Mouse (Mus musculus) liver, adult (tissue): ENCODE measurements around the gene Atp5f1.
A peak's percentile ranks its signal among the peaks of the same experiment; 100 is the strongest.

Experiments used
- GATA4 ChIP-seq: IDR thresholded peaks from 2 replicates; pipeline ENCODE4 v1.6.1; 2014; ENCODE audit warnings: mild to moderate bottlenecking, low read length; ENCODE audit not compliant: insufficient replicate concordance

The Atp5f1 gene

DNA sequence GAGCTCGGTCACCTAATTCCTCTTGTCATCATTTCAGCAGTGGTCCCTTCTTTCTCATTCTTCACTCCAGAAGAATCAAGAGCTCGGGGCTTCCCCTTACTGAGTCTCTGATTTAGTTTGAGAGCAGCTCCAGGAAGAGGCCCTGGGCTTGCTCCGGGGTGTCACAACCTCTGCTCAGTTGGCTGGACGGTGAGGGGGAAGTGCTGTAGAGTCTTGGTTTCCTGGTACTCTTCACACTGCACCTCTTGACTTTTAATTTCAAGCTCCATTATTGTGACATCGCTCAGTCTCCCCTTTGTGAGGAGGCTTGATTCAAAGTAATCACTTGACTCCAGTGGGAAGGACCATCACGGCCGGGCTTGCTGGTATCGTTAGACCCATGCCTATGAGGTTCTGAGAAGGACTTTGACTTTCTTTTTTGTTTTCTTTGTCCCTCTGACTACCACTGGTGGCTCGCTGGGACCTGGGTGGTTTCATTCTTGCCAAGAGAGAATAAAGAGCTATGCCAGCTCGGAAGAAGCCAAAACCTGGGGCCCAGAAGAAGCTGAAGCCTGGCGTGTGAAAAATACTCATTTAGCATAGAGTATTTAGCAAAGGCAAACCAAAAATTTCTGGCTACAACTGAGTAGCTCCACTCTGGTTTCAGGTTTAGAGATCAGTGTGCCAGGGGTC is 49.2 kb downstream of the Atp5f1 start:
- no peak for TF ChIP-seq GATA4

DNA sequence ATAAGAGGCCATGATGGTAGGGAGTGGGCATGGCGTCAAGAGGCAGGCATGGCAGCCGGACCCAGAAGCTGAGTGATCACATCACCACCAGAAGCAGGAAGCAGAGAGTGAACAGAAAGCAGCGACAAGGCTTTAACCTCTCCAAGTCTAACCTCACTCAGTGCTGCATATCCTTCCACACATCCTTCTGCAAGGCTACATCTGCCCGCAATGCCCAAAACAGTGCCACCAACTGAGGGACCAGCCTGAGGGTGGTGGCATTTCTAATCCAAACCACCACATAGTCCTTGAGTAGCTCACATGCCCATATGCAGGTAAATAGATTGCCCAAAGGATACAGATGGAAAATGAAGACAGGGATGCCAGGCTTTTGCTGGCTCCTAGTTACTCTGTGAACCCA is 50.9 kb downstream of the Atp5f1 start:
- TF ChIP-seq GATA4, result no peak

- no peak for TF ChIP-seq GATA4
Observed at GRCm38 (mm10) chr3:105907956-105908655, 51.8 kb downstream of the Atp5f1 start.

- TF ChIP-seq GATA4, result no peak
Observed at GRCm38 (mm10) chr3:105904721-105905120, 55.2 kb downstream of the Atp5f1 start.

- TF ChIP-seq GATA4, result no peak
Observed at GRCm38 (mm10) chr3:105904213-105904612, 55.7 kb downstream of the Atp5f1 start.

DNA sequence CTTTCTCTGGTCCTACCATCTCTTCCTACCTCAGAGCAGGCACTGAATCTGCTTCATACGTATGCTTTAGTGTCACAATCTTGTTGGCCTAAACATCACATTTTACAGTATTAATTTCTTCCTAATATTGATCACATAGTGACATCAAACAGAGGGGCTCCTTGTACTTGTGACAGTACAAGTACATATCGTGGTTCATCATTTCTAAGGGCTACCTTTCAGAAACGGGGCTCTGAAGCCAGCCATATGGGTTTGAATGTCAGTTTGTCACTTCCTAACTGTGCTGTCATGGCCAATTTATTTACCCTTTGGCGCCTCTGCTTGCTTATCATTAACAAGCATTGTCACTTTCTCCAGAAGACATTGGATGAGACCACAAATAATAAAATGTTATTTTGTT is 58.4 kb downstream of the Atp5f1 start:
- no peak for TF ChIP-seq GATA4

GRCm38 (mm10) chr3:105900716-105901115 is 59.2 kb downstream of the Atp5f1 start:
- no peak for TF ChIP-seq GATA4

DNA sequence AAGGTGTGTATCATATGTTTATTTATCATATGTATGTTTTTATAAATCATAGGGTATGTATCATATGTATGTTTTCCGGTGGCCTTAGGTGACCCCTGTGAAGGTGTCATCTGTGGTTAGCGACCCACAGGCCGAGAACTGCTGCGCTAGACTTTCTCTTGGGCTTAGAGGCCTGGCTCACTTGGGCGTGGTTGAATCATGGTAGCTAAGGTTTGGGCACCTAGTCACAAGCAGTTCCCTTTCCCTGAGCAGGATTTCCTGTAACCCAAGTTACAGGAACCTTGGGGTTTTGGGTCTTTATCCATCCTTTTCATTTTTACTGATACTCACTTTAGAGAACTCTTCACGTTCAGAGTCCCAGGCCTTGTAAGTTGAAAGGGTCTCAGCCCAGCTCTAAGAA is 59.6 kb downstream of the Atp5f1 start:
- no peak for TF ChIP-seq GATA4

GRCm38 (mm10) chr3:105899394-105900147 is 60.3 kb downstream of the Atp5f1 start:
- TF ChIP-seq GATA4, result no peak

GRCm38 (mm10) chr3:105898861-105899260 is 61.0 kb downstream of the Atp5f1 start:
- no peak for TF ChIP-seq GATA4

DNA sequence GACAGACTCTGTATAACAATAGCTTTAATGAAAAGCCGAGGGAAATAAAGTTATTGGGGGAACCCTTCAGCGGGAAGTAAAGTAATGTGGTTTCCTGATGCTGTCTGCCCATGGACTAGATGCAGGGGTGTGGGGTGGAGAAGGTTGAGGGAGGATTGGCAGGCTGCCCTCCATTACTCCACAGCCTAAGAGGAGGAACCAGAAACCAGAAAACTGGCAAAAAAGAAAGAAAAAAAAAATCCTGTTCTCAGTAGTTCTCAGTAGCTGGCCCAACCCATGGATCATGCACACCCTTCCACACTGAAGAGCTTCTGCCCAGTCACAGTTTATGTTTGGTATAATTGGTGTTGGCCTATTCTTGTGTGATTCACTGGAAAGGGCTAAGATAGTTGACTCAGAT is 61.6 kb downstream of the Atp5f1 start:
- no peak for TF ChIP-seq GATA4

GRCm38 (mm10) chr3:105896811-105897210 is 63.1 kb downstream of the Atp5f1 start:
- TF ChIP-seq GATA4, result no peak

DNA sequence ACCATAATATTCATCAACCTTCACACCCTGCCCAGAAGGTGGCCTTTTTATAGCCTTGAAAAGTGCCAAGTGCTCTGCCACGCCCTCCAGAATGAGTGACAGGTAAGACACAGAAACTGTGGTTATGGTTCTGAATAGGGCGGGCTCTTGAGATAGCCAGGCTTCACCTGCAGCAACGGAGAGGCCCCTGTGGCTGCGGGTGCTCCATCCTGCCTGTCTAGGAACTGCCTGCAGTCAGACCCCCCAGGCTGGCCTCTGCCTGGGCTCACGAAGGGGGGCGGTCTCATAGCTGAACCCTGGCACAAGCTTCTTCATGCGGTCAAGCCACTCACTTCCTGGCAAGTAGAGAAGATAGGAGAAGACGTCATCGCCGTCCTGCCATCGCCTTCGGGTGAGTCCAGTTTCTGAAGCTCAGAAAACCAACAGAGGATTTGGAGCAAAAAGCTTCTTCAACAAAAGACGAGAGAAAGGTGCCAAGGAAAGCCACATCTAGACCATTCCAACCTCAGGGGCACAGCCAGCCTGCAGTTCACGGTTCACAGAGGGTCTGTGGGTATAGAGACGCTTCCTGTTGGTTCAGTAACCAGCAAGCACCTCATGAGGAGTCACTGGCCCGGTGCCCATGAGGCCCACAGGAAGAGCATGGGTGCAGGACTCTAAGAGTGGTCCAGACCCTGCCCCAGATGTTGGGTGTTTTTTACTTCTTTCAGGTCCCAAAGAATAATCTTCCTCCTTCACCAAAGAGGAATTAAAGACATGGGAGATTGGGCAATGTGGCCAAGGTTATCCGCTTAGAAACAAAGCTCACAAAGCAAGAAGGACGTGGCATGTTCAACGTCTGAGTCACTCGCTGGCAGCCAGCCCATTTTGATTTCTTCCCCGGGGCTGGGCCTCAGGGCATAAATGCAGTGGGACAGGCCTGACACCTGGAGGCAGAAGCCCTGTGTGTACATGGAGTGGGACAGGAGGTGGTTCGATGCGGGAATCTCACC is 65.0 kb downstream of the Atp5f1 start:
- peak; percentile 16; the same call in 1 of the 2 replicates for TF ChIP-seq GATA4

GRCm38 (mm10) chr3:105893941-105894391 is 65.9 kb downstream of the Atp5f1 start:
- TF ChIP-seq GATA4, result no peak
